Mouse (Mus musculus) spleen, postnatal 14 days (tissue): ENCODE results near the gene Zbtb1.
"Not testable (repeated sequence)": the region's sequence is repeated elsewhere in the genome, so short reads cannot be mapped to it uniquely, and the experiment has no call there.

Source experiments
- DNase-seq, 2 experiments: peaks; one replicate each; pipeline ENCODE4 v3.0.0; 2021 to 2022; ENCODE audit warnings: low spot score in 2 of 2

Zbtb1 gene

DNA sequence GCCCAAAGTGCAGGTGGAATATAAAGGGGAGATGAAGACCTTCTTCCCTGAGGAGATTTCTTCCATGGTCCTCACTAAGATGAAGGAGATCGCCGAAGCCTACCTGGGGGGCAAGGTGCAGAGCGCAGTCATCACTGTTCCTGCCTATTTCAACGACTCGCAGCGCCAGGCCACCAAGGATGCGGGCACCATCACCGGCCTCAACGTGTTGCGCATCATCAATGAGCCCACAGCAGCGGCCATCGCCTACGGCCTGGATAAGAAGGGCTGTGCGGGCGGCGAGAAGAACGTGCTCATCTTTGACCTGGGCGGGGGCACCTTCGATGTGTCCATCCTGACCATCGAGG lies 34.7 kb downstream of the Zbtb1 start:
- DNase-seq, result no peak

DNA sequence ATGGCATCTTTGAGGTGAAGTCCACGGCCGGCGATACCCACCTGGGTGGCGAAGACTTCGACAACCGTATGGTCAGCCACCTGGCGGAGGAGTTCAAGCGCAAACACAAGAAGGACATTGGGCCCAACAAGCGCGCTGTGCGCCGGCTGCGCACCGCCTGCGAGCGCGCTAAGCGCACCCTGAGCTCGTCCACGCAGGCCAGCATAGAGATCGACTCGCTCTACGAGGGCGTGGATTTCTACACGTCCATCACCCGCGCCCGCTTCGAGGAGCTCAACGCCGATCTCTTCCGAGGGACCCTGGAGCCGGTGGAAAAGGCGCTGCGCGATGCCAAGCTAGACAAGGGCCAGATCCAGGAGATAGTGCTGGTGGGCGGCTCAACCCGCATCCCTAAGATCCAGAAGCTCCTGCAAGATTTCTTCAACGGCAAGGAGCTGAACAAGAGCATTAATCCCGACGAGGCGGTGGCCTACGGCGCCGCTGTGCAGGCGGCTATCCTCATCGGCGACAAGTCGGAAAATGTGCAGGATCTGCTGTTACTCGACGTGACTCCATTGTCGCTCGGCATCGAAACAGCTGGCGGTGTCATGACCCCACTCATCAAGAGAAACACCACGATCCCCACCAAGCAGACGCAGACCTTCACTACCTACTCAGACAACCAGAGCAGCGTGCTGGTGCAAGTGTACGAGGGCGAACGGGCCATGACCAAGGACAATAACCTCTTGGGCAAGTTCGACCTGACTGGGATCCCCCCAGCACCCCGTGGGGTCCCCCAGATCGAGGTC lies 35.3 kb downstream of the Zbtb1 start:
- no peak for DNase-seq

DNA sequence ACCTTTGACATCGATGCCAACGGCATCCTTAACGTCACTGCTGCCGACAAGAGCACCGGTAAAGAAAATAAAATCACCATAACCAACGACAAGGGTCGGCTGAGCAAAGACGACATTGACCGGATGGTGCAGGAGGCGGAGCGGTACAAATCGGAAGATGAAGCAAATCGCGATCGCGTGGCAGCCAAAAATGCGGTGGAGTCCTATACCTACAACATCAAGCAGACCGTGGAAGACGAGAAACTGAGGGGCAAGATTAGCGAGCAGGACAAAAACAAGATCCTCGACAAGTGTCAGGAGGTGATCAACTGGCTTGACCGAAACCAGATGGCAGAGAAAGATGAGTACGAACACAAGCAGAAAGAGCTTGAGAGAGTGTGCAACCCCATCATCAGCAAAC lies 35.9 kb downstream of the Zbtb1 start:
- DNase-seq, result no peak

DNA sequence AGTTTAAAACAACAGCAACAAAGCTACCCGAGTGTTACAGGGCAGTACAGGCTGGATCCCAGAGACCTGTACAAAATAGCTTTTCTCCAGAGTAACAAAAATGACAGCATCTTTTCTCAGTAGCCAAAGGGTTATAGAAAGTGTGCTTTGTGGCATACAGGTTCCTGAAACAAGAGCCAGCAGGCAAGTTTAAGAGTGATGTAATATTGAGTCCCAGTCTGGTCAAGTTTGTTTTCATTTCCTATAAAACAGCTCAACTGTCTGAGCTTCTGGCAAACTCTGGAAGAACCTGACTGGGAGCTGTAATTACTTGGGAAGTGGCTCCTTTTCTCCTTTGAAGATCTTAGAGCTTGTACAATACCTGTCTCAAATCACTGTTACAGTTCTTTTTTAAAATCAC lies 37.1 kb downstream of the Zbtb1 start:
- no peak for DNase-seq

DNA sequence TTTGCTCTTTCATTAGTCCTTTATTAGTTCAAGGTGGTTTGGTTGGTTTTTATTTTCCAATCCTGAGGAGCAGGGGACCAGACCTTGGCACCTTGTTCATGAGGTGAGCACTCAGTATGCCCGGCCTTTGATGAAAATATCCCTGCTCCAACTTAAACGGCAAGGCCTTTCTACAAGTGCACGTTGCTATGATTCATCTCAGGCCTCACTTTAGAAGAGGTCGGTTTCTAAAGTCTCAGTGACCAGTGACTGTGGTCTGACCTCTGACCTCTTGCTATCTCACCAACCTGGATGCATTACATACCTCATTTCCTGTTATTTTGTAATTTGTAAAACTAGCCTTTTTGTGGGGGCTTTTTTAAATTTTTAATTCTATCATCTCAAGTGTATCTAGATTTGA lies 39.1 kb downstream of the Zbtb1 start:
- DNase-seq, result no peak

DNA sequence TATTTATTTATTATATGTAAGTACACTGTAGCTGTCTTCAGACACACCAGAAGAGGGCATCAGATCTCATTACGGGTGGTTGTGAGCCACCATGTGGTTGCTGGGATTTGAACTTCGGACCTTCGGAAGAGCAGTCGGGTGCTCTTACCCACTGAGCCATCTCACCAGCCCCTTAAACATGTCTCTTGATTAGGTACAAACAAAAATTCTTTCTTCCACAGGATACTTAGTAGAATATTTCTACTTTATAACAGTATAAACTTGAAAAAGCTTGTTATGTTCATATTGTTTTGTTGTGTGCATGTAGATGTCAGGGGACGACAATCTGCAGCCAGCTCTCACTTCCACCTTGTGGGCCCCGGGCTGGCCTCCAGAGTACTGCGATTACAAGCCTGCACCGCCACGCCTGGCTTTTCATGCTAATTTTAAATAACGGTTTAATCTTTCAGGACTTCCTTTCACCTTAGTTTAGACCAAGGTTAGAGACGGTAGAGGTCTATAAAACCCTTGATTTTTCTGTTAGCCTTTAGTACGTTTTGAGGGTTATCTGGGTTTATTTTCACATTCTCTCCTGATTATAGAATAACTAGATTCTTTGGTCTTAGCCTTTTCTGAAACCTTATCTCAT lies 45.4 kb downstream of the Zbtb1 start:
- no peak for DNase-seq

DNA sequence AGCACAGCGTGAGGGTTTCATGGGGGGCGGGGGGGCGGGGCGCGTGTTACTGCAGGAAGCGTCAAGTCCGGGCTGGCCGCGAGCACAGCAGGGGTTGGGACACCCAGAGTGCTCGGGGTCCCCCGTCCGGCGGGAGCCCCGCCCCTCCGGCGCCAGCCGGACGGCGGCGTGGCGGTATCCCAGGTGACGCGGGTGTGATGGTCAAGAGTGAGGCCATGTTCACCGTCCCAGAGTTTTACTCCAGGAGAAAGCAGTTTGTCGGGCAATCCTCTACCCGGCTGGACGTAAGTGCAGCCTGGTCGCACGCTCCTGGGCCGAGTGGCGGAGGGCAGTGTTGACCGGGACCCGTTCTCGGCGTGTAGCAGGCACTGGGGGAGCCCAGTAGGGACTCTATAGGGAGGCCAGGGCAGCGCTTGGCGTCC lies 47.4 kb downstream of the Zbtb1 start, which contains the start of gene Ppp1r36:
TSS of gene Ppp1r36 (plus strand) at position 106 of the 422 bp plus-strand sequence.
- no peak for DNase-seq

DNA sequence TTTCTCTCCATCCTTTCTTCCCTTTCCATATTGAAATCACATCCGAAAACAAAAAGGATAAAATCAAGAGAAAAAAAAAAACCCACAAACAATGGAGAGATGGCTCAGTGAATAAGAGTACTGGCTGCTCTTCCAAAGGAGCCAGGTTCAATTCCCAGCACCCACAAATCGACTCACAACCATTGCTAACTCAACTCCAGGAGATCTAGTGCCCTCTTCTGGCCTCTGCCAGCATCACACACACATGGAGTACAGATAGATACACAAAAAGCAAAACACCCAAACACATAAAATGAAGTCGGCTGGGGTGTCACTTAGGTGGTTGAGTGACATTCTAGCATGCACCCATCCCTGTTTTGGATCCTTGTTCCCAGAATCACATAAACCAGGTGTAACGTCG lies 48.3 kb downstream of the Zbtb1 start:
- DNase-seq, result no peak

DNA sequence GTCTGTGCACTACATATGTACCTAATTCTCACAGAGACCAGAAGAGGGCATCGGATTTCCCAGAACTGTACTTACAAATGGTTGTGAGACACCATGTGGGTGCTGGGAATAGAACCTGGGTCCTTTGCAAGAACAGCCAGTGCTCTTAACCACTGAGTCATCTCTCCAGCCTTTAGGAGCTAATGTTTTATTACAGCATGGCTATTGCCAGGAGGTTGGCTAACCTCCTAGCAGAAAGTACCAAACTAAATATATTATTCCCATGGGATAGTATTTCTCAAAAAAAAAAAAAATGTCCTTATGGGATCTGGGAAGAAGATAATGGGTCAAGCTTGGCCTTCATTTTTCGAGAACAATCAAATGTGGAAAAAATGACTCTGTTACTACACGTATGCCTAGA lies 55.2 kb downstream of the Zbtb1 start:
- no peak for DNase-seq

DNA sequence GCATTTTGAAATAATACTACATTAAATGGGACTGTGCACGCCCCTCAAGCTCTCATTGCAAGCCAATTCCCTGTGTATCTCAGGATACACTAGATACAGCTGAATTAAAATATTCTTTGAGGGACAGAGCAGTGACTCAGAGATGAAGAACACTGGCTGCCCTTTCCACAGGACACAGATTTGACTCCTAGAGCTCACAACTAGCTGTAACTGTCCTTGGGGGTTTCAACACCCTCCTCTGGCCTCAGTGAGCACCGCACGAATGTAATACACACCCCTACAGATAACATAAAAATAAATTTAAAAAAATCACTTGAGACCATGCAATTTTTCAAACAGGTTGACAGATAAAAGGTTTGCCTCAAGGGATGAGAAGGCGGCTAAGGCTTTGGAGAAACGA lies 57.5 kb downstream of the Zbtb1 start:
- no peak for DNase-seq

DNA sequence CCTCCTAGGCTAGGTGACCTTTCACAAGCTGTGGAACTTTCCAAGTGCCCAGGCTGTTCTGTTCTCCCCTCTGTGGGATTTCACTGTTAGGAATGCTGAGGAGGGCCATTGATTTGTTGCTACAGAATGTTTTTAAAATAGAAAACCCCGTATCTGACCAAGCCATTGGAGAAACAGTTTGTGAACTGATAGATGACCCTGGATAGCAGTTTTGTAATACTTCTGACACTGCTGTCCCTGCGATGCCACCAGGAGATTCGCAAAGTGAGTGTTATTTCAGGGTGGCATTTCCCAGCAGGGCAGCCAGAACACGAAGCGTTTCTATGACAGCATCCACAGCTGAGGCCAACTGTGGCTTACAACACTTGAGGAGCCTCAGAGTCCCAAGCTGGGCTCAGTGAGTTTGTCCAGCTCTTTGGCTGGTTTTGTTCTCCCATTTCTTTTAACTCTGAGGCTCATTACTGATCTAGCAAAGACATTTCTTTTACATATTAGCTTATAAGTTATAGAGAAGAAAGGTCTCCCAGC lies 60.9 kb downstream of the Zbtb1 start:
- DNase-seq, result no peak

DNA sequence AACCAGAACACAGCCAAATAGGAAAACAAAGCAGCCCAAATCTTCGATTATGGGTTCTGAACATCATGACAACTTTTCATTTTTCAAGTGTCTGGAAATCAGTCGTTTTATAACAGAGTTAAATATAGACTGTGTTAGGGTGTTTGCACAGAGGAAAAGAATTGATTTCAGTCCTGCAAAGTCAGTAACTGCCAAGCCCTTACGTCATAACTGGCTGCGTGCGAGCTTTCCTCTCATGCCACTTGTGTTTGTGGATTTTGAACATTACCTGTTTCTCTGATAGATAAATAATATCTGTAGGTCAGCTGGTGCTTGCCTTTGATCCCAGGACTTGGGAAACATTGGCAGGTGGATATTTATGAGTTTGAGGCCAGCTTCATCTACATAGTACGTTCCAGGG lies 61.4 kb downstream of the Zbtb1 start:
- DNase-seq, result no peak

DNA sequence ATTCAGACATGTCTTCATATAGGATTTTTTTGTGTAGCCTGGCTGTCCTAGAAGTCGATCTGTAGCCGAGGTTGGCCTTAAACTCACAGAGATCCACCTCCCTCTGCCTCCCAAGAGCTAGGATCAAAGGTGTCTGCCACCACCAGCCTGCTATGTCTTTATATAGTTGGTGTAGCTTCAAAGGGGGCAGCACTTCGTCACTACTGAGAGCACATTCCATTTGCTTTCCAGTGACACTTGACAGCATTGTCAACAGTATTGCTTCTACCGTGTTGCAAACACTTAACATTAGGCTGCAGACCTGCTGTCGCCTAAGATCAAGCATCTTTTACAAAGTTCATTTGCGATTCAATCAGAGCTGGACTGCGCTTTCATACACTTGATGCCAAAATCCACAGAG lies 64.0 kb downstream of the Zbtb1 start:
- DNase-seq, result no peak

DNA sequence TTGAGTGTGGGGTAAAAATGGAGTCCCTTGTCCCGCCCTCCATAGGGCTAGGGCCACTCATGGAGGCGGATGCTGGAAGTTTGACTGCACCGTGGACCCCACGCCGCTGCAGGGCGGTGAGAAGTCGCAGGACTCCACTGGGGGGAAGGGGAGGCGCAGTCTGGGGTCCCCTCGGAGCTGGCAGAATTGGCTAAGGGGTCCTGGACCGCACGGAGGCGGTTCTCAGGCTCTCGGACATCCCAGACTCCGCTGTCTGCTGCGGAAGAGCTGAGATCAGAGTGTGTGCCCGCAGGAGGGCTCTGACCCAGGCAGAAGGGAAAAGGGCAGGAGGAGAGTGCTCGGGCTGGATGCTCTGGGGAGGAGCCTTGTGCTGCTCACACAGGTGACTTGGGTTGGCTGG lies 65.0 kb downstream of the Zbtb1 start:
- DNase-seq, result no peak

DNA sequence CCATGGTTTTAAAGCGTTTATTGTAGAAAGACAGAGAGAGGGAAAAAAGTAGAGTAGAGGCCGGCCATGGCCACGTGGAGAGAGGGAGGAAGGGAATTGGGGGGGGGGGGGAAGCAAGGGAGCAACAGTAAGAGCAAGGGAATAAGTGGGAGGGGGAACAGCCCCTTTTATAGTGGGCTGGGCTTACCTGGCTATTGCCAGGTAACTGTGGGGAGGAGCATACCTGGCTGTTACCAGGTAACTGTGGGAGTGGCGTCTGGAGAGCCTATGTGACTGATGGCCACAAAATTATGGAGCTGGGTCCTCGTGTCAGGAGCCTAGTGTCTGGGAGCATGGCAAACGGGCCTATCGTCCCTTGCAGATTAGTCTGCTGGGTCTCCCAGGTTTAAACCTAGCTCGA lies 65.5 kb downstream of the Zbtb1 start:
- no peak for DNase-seq

DNA sequence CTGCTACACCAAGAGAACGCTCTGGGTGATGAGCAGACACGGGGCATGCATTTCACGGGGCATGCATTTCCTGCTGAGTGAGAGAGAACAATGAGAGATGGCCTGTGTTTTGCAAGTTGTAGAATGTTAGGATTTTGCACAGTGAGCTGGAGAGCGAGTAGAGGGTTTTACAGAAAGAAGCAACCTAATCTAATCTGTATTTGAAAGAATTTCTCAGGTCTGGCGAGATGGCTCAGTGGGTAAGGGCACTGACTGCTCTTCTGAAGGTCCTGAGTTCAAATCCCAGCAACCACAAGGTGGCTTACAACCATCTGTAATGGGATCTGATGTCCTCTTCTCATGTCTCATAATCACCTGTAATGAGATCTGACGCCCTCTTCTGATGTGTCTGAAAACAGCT lies 73.4 kb downstream of the Zbtb1 start:
- DNase-seq, result not testable (repeated sequence)

DNA sequence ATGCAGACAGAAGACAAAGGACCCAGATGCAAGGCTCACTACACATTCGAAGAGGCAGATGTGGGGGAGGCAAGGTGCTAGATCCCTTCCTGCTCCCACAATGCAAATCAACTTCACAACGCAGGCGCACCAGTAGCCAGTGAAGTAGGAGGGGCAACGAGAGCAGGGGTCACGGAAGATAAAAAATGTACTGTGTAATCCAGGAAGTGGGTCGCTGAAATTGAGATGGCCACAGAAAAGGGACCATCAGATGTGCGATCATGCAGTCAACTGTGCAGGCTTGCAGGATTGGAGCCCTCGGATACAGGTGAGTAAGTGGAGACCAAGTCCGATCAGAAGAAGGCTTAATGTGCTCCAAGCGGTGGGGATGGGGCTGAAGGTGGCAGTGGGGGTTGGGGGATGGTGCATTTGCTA lies 74.3 kb downstream of the Zbtb1 start:
- DNase-seq, result no peak

DNA sequence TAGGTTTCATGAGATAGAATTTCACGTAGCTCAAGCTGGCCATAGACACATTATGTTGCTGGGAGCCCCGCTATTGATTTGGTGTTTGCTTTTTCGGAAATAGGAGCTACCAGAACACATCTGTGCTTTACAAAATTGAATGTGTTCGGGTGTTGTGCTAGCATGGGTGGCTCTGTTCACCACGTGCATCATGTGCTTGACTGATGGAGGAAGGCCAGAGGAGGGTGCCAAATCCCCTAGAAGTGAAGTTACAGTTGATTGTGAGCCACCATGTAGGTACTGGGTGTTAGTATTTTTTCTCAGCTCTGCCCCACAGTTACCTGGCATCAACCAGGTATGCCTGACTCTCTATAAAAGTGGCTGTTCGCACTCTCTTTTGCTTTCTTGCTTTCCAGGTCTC lies 74.8 kb downstream of the Zbtb1 start:
- DNase-seq, result no peak

DNA sequence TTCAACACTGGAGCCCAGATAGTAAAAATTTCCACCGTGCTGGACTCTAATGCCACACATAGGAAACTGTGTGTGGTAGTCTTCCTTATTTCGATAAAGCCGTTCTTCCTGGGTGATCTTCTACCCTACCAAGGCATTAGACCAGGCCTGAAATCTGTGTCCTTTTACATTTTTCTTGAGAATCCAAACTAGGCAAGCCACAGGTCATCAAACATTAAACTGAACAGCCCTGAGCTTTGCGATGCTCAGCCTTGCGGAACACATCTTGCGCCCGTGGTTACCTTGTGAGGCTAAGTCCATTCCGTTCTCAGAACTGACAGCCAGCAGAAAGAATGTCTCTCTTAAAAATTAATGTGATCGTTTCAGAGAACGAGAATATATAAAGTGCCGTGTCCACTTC lies 76.1 kb downstream of the Zbtb1 start:
- no peak for DNase-seq
